Mouse (Mus musculus): Measurements from ENCODE around the gene Vmn2r100. TPM values are rescaled to one million over a fixed set of nuclear protein-coding genes. Genes with fewer than 3 reads are reported as not detected.

The Vmn2r100 gene
- polyA plus RNA-seq (2012; rRNA removed; ENCODE audit: low replicate concordance): not detected in 2 replicates

GRCm38 (mm10) chr17:19504432-19504831 lies at the start of gene Vmn2r100:
Gene Vmn2r100 (plus strand): TSS chr17:19504732.

GRCm38 (mm10) chr17:19576927-19577326 lies 72.4 kb downstream of the Vmn2r100 start, which contains the start of gene Vmn2r101:
Gene Vmn2r101 (plus strand): TSS chr17:19577227.

Other genes starting within 250 kb of the Vmn2r100 start
- not detected in 2 replicates for gene Vmn2r99, start 142.8 kb upstream of the Vmn2r100 start, polyA plus RNA-seq (2012; rRNA removed; ENCODE audit: low replicate concordance)
- not detected in 2 replicates for gene Vmn2r101, start 72.5 kb downstream of the Vmn2r100 start, polyA plus RNA-seq (2012; rRNA removed; ENCODE audit: low replicate concordance)
- gene Vmn2r102, start 155.6 kb downstream of the Vmn2r100 start, polyA plus RNA-seq (2012; rRNA removed; ENCODE audit: low replicate concordance): not detected in 2 replicates

Measured in duodenum, adult 2 months (tissue).